Mouse (Mus musculus): ENCODE measurements around the gene Sprtn. TPM values are rescaled to one million over a fixed set of nuclear protein-coding genes. Genes with fewer than 3 reads are reported as not detected.
A peak's percentile ranks its signal among the peaks of the same experiment; 100 is the strongest.

The Sprtn gene
- polyA plus RNA-seq, 1 experiment = 9.5 TPM

DNA sequence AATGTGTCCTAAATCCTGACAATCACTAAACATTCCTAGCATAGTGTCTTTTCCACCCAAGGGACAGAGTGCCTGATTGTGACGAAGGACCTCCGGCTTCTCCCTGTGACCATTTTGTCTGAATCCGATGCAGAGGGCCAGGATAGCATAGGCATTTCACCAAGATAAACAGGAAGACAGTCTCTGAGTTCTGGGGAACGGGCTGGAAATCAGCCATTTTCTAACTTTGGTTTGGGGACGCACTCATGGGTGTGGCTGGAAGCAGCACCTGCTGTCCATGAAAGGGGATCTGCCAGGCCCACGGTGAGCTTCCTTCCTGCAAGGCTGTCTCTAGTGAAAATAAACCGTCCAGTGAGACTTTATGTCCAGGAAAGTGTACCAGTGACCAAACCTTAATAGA, 55.5 kb downstream of the Sprtn start:
- WGBS = 60% methylated on average over 7 of the region's 7 CpGs
- H3K36me3 ChIP-seq (ENCODE audit: control insufficient read depth, insufficient read depth, low read length) = no peaks in the 10 kb centered on the region
- no peak overlapping the region for H3K4me3 ChIP-seq (ENCODE audit: insufficient read depth, low read depth, low read length)
- no peaks in the 10 kb centered on the region; the same call in 1 of the 2 replicates for H3K4me1 ChIP-seq (ENCODE audit: control insufficient read depth, insufficient read depth, low read length)
- TF ChIP-seq CTCF (conservative IDR thresholded peaks at IDR 0.05; ENCODE audit: insufficient read depth, insufficient read length, low read depth, low read length) = no peak
- no peak for TF ChIP-seq POLR2A (IDR thresholded peaks at IDR 0.05; ENCODE audit: low read depth, low read length)
- H3K27ac ChIP-seq (ENCODE audit: insufficient read depth, low read depth, low read length) = no peak overlapping the region
- DNase-seq = peak; percentile 67
- H3K27me3 ChIP-seq (replicated peaks; ENCODE audit: control insufficient read depth, insufficient read depth, low read length) = no peaks in the 10 kb centered on the region

DNA sequence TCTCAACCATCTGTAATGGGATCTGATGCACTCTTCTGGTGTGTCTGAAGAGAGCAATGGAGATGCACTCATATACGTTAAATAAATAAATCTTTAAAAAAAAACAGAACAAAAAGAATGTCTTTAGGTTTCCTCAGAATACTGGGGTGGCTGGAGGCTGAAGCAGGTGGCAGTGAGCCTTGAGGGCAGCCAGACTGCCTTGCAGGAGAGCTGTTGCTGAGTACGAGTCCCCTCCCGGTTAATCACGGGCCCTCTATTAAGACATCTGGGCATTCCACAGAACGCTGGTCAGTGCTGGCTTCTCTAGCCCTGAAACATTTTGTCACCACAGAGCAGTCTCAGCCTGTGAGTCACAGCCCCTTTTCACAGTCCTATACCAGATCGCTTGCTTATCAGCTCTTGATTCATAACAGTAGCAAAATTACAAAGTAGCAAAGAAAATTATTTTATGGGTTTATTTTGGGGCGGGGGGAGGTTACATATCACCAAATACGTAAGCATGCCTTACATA, 56.9 kb downstream of the Sprtn start:
- Histone ChIP-seq H3K27ac (ENCODE audit: insufficient read depth, low read depth, low read length) (no peak overlapping the region), H3K4me1 (ENCODE audit: control insufficient read depth, insufficient read depth, low read length) (no peaks in the 10 kb centered on the region; the same call in 1 of the 2 replicates), H3K4me3 (ENCODE audit: insufficient read depth, low read depth, low read length) (no peak overlapping the region), H3K27me3 (replicated peaks; ENCODE audit: control insufficient read depth, insufficient read depth, low read length) (no peaks in the 10 kb centered on the region), H3K36me3 (ENCODE audit: control insufficient read depth, insufficient read depth, low read length) (no peaks in the 10 kb centered on the region)
- no peak for DNase-seq
- WGBS = 73% methylated on average over 8 of the region's 8 CpGs
- TF ChIP-seq CTCF (conservative IDR thresholded peaks at IDR 0.05; ENCODE audit: insufficient read depth, insufficient read length, low read depth, low read length) (no peak), POLR2A (IDR thresholded peaks at IDR 0.05; ENCODE audit: low read depth, low read length) (no peak)

Other genes starting within 250 kb of the Sprtn start
- gene 2310022B05Rik, start 234.5 kb upstream of the Sprtn start, polyA plus RNA-seq (2012; rRNA removed) = 44.4 and 47.9 TPM in 2 replicates
- 9.4 and 11.8 TPM in 2 replicates for gene Ttc13, start 175.9 kb upstream of the Sprtn start, polyA plus RNA-seq (2012; rRNA removed)
- gene Arv1, start 175.7 kb upstream of the Sprtn start, polyA plus RNA-seq (2012; rRNA removed) = 8.8 and 13.9 TPM in 2 replicates
- 1.9 TPM in 2 replicates for gene Fam89a, start 146.1 kb upstream of the Sprtn start, polyA plus RNA-seq (2012; rRNA removed)
- gene Trim67, start 104.8 kb upstream of the Sprtn start, polyA plus RNA-seq (2012; rRNA removed) = 0.14 and 0.30 TPM in 2 replicates
- gene Gnpat, start 34.9 kb upstream of the Sprtn start, polyA plus RNA-seq (2012; rRNA removed) = 69.7 and 72.9 TPM in 2 replicates
- gene 2810004N23Rik, start 34.8 kb upstream of the Sprtn start, polyA plus RNA-seq (2012; rRNA removed) = 13.6 and 13.8 TPM in 2 replicates
- 8.2 and 8.4 TPM in 2 replicates for gene Exoc8, start 181 bp upstream of the Sprtn start, polyA plus RNA-seq (2012; rRNA removed)
- 35.8 and 38.8 TPM in 2 replicates for gene Egln1, start 51.4 kb downstream of the Sprtn start, polyA plus RNA-seq (2012; rRNA removed)
- gene Tsnax, start 115.1 kb downstream of the Sprtn start, polyA plus RNA-seq (2012; rRNA removed) = 29.6 and 37.8 TPM in 2 replicates
- gene Disc1, start 156.3 kb downstream of the Sprtn start, polyA plus RNA-seq (2012; rRNA removed) = 0.46 and 0.58 TPM in 2 replicates